Mouse (Mus musculus): ENCODE measurements around the gene Fhit. TPM values are rescaled to one million over a fixed set of nuclear protein-coding genes. Genes with fewer than 3 reads are reported as not detected.

The Fhit gene
- polyA plus RNA-seq, 1 experiment from 2014 or later: 3.5 TPM

DNA sequence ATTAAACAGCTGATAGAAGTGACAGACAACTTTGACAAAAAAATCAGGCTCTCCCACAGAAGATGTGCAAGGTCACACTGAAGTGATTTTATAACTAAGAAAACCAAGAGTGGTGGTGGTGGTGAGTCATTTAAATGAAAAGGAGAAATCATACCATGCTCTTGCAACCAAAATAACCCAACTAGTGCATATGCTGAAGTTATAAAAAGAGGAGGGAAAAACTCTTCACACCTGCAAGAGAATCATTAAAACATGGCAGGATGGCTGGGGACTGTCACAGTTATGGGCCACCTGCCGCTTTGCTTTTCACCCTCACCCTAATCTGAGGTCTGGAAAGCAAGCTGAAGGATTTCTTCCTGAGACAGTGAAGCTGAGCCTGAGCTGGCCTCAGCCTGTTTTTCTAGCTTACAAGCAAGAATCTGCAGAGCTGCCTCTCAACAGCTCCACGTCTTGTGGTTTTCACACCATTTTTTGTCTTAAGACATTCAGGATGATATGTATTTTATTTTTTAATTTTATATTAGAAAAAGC, 1125.1 kb downstream of the Fhit start:
- Histone ChIP-seq H3K9me3 (ENCODE audit: control insufficient read depth, low read length) (no peaks in the 10 kb centered on the region), H3K27me3 (replicated peaks; ENCODE audit: control insufficient read depth, insufficient read depth, low read length) (no peaks in the 10 kb centered on the region), H3K4me2 (no peak overlapping the region), H3K27ac (ENCODE audit: low read depth, low read length) (no peak overlapping the region), H3K4me1 (replicated peaks; ENCODE audit: control insufficient read depth, insufficient read depth, low read length) (no peaks in the 10 kb centered on the region), H3K9ac (ENCODE audit: low read depth, low read length) (no peak overlapping the region), H3K4me3 (ENCODE audit: low read depth, low read length) (no peak overlapping the region), H3K36me3 (ENCODE audit: control insufficient read depth, insufficient read depth, low read length) (no peaks in the 10 kb centered on the region)
- ATAC-seq (replicated peaks; ENCODE audit: low FRiP score) (no peak), DNase-seq (ENCODE audit: low spot score) (no peak)
- 71% methylated on average over 2 of the region's 2 CpGs for WGBS

DNA sequence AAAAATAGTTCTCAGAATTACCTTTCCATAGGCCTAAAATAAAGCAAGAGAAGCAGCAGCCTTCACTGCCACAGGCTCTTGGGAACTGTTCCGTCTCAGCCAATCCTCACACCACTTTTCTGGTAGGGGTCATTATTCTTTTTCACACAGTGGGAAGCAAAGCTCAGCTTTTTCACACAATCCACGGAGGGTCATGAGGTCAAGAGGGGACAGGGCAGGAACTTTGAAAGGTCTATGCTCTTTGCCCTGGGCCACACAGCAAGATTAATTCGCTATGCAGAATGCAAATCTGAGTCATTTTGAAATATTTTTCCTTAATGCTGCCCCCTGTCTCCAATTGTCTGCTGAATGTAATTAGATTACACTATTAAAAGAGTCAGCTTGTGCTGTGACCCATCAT, 1126.2 kb downstream of the Fhit start:
- Histone ChIP-seq H3K9me3 (ENCODE audit: control insufficient read depth, low read length) (no peaks in the 10 kb centered on the region), H3K4me3 (ENCODE audit: low read depth, low read length) (no peak overlapping the region), H3K4me1 (replicated peaks; ENCODE audit: control insufficient read depth, insufficient read depth, low read length) (no peaks in the 10 kb centered on the region), H3K27me3 (replicated peaks; ENCODE audit: control insufficient read depth, insufficient read depth, low read length) (no peaks in the 10 kb centered on the region), H3K27ac (ENCODE audit: low read depth, low read length) (no peak overlapping the region), H3K36me3 (ENCODE audit: control insufficient read depth, insufficient read depth, low read length) (no peaks in the 10 kb centered on the region), H3K9ac (ENCODE audit: low read depth, low read length) (no peak overlapping the region), H3K4me2 (no peak overlapping the region)
- DNase-seq (ENCODE audit: low spot score): no peak
- 49% methylated on average over 3 of the region's 3 CpGs for WGBS
- ATAC-seq (replicated peaks; ENCODE audit: low FRiP score): no peak

DNA sequence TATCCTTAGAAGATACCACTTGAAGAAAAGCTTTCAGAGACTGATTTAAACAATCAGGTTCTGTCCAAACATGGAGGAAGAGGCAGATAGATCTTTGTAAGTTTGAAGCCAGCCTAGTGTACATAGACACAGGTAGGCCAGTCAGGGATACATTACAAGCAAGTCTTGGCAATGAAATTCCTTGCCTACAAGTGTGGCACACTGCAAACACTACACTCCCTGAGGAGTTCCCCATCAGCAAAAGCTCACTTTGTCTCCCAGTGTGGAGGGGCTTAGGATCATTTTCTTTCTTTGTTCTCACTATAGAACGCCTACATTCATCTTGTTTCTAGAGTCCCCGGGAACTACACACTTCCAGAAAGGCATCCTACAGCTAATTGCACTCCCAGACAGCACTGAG, 1126.6 kb downstream of the Fhit start:
- 68% methylated on average over 2 of the region's 2 CpGs for WGBS

DNA sequence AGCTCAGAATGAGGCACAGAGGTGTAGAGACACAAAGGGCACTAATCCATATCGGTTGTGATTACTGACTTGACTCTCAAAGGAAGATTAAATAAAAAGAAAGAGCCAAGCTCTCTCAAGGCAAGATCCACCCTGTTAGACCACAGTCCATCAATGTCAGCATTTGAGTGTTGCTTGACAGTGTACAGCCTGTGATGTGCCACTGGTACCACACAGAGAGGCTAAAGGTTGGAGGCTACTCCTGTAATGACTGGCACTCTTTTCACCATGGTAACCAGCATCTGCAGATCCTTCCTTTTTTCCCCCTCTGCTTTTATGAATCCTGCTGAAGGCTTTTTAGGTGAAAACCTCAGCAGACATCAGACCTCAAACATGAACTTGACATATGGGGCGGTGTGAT, 1138.5 kb downstream of the Fhit start:
- no peak for DNase-seq (ENCODE audit: low spot score)
- 79% methylated on average over 2 of the region's 2 CpGs for WGBS

More for the DNA sequence above, 1126.6 kb downstream of the Fhit start:
- Histone ChIP-seq H3K4me1 (replicated peaks; ENCODE audit: control insufficient read depth, insufficient read depth, low read length) (no peaks in the 10 kb centered on the region), H3K27ac (ENCODE audit: low read depth, low read length) (no peak overlapping the region), H3K27me3 (replicated peaks; ENCODE audit: control insufficient read depth, insufficient read depth, low read length) (no peaks in the 10 kb centered on the region), H3K36me3 (ENCODE audit: control insufficient read depth, insufficient read depth, low read length) (no peaks in the 10 kb centered on the region), H3K9ac (ENCODE audit: low read depth, low read length) (no peak overlapping the region), H3K4me3 (ENCODE audit: low read depth, low read length) (no peak overlapping the region), H3K4me2 (no peak overlapping the region), H3K9me3 (ENCODE audit: control insufficient read depth, low read length) (no peaks in the 10 kb centered on the region)
- ATAC-seq (replicated peaks; ENCODE audit: low FRiP score): no peak
- DNase-seq (ENCODE audit: low spot score): no peak

DNA sequence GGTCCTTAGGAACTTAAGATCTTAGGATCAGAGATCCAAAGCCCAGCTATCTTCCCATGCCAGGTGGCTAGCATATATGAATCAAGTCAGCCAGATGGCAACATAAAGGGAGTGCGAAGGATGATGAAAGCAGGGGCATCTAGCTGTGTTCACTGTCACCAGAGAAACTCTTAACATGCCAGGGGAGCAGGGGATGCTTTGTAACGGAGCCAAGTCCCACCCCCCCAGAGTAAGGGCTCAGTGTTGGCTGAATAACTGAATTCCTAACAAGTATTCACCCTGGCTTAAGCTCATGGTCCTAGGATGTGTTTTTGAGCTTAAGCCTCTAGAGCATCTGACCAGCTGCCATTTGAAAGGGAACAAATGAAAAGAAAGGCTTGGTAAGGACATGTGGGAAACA, 1139.5 kb downstream of the Fhit start:
- DNase-seq (ENCODE audit: low spot score) (no peak), ATAC-seq (replicated peaks; ENCODE audit: low FRiP score) (no peak)
- no peaks in the 10 kb centered on the region for H3K9me3 ChIP-seq (ENCODE audit: control insufficient read depth, low read length)
- H3K36me3 ChIP-seq (ENCODE audit: control insufficient read depth, insufficient read depth, low read length): no peaks in the 10 kb centered on the region
- 71% methylated on average over 2 of the region's 2 CpGs for WGBS
- no peaks in the 10 kb centered on the region for H3K27me3 ChIP-seq (replicated peaks; ENCODE audit: control insufficient read depth, insufficient read depth, low read length)
- H3K27ac ChIP-seq (ENCODE audit: low read depth, low read length): no peak overlapping the region
- H3K9ac ChIP-seq (ENCODE audit: low read depth, low read length): no peak overlapping the region
- no peaks in the 10 kb centered on the region for H3K4me1 ChIP-seq (replicated peaks; ENCODE audit: control insufficient read depth, insufficient read depth, low read length)
- H3K4me3 ChIP-seq (ENCODE audit: low read depth, low read length): no peak overlapping the region
- H3K4me2 ChIP-seq: no peak overlapping the region

More for the DNA sequence above, 1138.5 kb downstream of the Fhit start:
- Histone ChIP-seq H3K4me2 (no peak overlapping the region), H3K27me3 (replicated peaks; ENCODE audit: control insufficient read depth, insufficient read depth, low read length) (no peaks in the 10 kb centered on the region), H3K27ac (ENCODE audit: low read depth, low read length) (no peak overlapping the region), H3K9ac (ENCODE audit: low read depth, low read length) (no peak overlapping the region), H3K4me3 (ENCODE audit: low read depth, low read length) (no peak overlapping the region), H3K9me3 (ENCODE audit: control insufficient read depth, low read length) (no peaks in the 10 kb centered on the region), H3K36me3 (ENCODE audit: control insufficient read depth, insufficient read depth, low read length) (no peaks in the 10 kb centered on the region), H3K4me1 (replicated peaks; ENCODE audit: control insufficient read depth, insufficient read depth, low read length) (no peaks in the 10 kb centered on the region)
- no peak for ATAC-seq (replicated peaks; ENCODE audit: low FRiP score)

DNA sequence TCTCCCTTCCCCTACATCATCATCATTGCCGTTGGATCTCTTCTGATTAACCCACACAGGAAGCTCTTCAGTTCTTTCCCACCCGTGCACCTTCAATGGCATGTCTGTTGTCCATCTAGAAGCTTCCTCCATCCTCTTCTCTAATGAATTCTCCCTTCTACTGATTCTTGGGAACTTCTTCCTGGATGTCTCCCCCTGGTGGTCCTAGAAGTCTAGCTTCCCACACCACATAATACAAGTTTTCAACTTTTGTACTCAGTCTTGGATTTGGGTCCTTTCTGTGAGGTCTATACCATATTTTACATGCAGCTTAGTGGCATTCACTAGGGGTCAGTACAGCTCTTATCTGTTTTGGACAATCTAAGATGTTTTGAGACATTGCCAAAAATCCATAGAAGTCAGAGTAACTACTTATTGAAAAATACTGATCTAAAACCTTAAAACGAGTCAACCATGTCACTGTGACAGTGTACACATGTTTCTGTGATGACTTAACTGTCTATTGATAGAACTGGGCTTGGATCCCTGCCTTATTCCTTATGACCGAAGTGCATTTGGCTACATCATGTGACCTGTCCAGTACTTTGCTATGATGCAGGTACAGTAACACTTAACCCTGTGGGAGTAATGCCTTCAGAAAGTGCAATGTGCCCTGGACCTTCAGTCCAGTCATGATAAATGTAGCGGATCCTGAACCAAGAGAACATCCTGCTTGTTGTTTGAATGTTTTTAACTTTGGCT, 1141.3 kb downstream of the Fhit start:
- WGBS: 78% methylated on average over 5 of the region's 5 CpGs
- ATAC-seq (replicated peaks; ENCODE audit: low FRiP score) (no peak), DNase-seq (ENCODE audit: low spot score) (no peak)
- Histone ChIP-seq H3K9me3 (ENCODE audit: control insufficient read depth, low read length) (no peaks in the 10 kb centered on the region), H3K27me3 (replicated peaks; ENCODE audit: control insufficient read depth, insufficient read depth, low read length) (no peaks in the 10 kb centered on the region), H3K27ac (ENCODE audit: low read depth, low read length) (no peak overlapping the region), H3K36me3 (ENCODE audit: control insufficient read depth, insufficient read depth, low read length) (no peaks in the 10 kb centered on the region), H3K4me1 (replicated peaks; ENCODE audit: control insufficient read depth, insufficient read depth, low read length) (no peaks in the 10 kb centered on the region), H3K4me3 (ENCODE audit: low read depth, low read length) (no peak overlapping the region), H3K9ac (ENCODE audit: low read depth, low read length) (no peak overlapping the region), H3K4me2 (no peak overlapping the region)

DNA sequence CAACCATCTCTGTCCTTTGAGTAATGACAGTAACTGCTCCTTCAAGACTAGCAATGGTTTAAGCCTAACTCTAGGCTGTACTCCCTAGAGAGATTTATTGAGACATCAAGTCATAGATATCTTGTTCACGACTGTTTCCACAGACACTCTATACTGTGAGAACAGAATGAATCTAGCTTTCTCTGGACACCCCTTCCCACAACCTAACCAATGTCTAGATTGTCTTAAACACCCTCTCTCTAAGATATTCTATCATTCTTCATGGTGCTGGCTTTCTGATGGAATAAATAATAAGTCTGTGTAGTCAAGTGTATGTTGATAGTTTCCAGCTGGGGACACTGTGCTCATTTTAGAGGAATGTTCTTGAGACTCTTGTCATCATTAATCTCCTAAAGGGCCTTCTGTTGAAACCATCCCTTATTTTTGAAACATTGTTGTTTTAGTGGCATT, 1148.0 kb downstream of the Fhit start:
- no peak overlapping the region for H3K4me2 ChIP-seq
- no peak overlapping the region for H3K27ac ChIP-seq (ENCODE audit: low read depth, low read length)
- no peak for DNase-seq (ENCODE audit: low spot score)
- no peaks in the 10 kb centered on the region for H3K27me3 ChIP-seq (replicated peaks; ENCODE audit: control insufficient read depth, insufficient read depth, low read length)
- WGBS: 49% methylated on average over 1 of the region's 1 CpGs
- no peaks in the 10 kb centered on the region for H3K9me3 ChIP-seq (ENCODE audit: control insufficient read depth, low read length)
- ATAC-seq (replicated peaks; ENCODE audit: low FRiP score): no peak
- H3K36me3 ChIP-seq (ENCODE audit: control insufficient read depth, insufficient read depth, low read length): no peaks in the 10 kb centered on the region
- no peak overlapping the region for H3K9ac ChIP-seq (ENCODE audit: low read depth, low read length)
- no peaks in the 10 kb centered on the region for H3K4me1 ChIP-seq (replicated peaks; ENCODE audit: control insufficient read depth, insufficient read depth, low read length)
- no peak overlapping the region for H3K4me3 ChIP-seq (ENCODE audit: low read depth, low read length)

DNA sequence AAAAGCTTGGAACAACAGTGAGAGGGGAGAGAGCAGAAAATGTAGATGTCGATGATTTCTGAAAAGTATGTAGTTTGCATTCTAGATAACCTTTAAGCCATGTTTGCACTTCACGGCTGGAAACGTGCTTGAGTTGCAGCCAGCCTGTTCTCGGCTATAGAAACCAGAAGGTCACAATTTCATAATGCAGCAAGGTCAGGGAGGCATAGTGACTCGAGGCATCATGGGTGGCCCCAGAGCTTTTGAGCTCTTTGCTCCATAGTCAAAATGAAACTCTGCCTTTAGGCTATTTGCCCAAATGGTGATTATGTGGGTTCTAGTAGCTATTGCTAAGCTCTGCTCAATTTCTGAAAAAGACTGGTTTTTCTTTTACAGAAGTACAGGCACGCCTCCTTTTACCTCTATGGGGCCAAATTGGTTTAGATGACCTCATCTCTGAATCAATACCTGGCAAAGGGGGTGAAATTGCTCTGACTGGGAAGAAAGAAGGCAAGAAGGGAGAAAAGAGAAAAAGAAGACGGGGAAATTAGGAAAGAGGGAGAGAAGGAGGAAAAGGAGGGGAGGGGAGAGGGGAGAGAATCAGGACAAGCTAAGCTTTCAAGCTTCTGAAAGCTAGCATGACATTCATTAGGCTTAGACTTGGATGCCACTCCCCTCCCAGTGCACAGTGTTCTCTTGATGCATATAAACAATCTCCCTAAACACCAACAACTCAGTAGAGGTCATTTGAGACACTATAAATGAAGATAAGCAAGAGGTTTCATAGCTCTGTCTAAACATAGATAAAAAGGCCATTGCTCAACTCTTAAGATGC, 1148.6 kb downstream of the Fhit start:
- Histone ChIP-seq H3K4me1 (replicated peaks; ENCODE audit: control insufficient read depth, insufficient read depth, low read length) (no peaks in the 10 kb centered on the region), H3K9me3 (ENCODE audit: control insufficient read depth, low read length) (no peaks in the 10 kb centered on the region), H3K27ac (ENCODE audit: low read depth, low read length) (no peak overlapping the region), H3K36me3 (ENCODE audit: control insufficient read depth, insufficient read depth, low read length) (no peaks in the 10 kb centered on the region), H3K4me3 (ENCODE audit: low read depth, low read length) (no peak overlapping the region), H3K27me3 (replicated peaks; ENCODE audit: control insufficient read depth, insufficient read depth, low read length) (no peaks in the 10 kb centered on the region), H3K4me2 (no peak overlapping the region), H3K9ac (ENCODE audit: low read depth, low read length) (no peak overlapping the region)
- no peak for DNase-seq (ENCODE audit: low spot score)
- 67% methylated on average over 7 of the region's 7 CpGs for whole genome bisulfite sequencing
- ATAC-seq (replicated peaks; ENCODE audit: low FRiP score): no peak
